Mouse (Mus musculus) gonadal fat pad, adult 2 months (tissue): Measurements from ENCODE around the gene Herc6. TPM values are rescaled to one million over a fixed set of nuclear protein-coding genes. Genes with fewer than 3 reads are reported as not detected.

Source experiments
- polyA plus RNA-seq: library from polyadenylated mRNA; depleted of rRNA; stranded (reverse); fragments of >200 nt; gene quantifications from 2 replicates; pipeline ENCODE4 v1.2.3, GENCODE M21; 2012; rRNA removed

Herc6 gene
- polyA plus RNA-seq, 1 experiment: 4.0 TPM

Other genes with a start within 250 kb of the Herc6 start
- not detected in 2 replicates for gene Vmn1r17, start 217.3 kb upstream of the Herc6 start, polyA plus RNA-seq
- not detected in 2 replicates for gene Vmn1r18, start 185.2 kb upstream of the Herc6 start, polyA plus RNA-seq
- gene Vmn1r19, start 177.2 kb upstream of the Herc6 start, polyA plus RNA-seq: not detected in 2 replicates
- gene Vmn1r20, start 152.1 kb upstream of the Herc6 start, polyA plus RNA-seq: not detected in 2 replicates
- 2.2 and 3.1 TPM in 2 replicates for gene Ppm1k, start 45.5 kb upstream of the Herc6 start, polyA plus RNA-seq
- 15.7 and 15.8 TPM in 2 replicates for gene Pyurf, start 111.1 kb downstream of the Herc6 start, polyA plus RNA-seq
- gene Lancl2, start 121.5 kb downstream of the Herc6 start, polyA plus RNA-seq: 6.3 and 6.7 TPM in 2 replicates
- 10.6 and 12.9 TPM in 2 replicates for gene Vopp1, start 244.2 kb downstream of the Herc6 start, polyA plus RNA-seq